Mouse (Mus musculus) pancreas, adult 10 weeks (tissue): ENCODE measurements around the gene Arhgap9. TPM values are rescaled to one million over a fixed set of nuclear protein-coding genes. Genes with fewer than 3 reads are reported as not detected.

ENCODE experiments used
- polyA plus RNA-seq: library from polyadenylated mRNA; stranded (reverse); fragments of 350-450 nt; fragmentation: Illumina TruSeq; extraction: RNeasy Lipid Tissue Mini Kit (QIAGEN cat#74804); gene quantifications from one replicate; pipeline ENCODE4 v1.2.3, GENCODE M21; 2015; ENCODE audit warnings: low read depth, low replicate concordance; ENCODE audit not compliant: insufficient read depth

Arhgap9 gene
- 3.8 TPM for polyA plus RNA-seq

GRCm38 (mm10) chr10:127321621-127322020 is at the start of gene Arhgap9:
Arhgap9 (plus strand) TSS chr10:127321964.

GRCm38 (mm10) chr10:127288800-127289572 is 32.8 kb upstream of the Arhgap9 start, which contains the start of gene Mbd6:
Mbd6 (minus strand) TSS chr10:127289018.

GRCm38 (mm10) chr10:127311476-127312355 is 10.0 kb upstream of the Arhgap9 start, which contains the start of gene Mars:
Mars (minus strand) TSS chr10:127311786.

GRCm38 (mm10) chr10:127341891-127342639 is 20.3 kb downstream of the Arhgap9 start, which contains the start of gene Gli1:
Gli1 (minus strand) TSS chr10:127341974.

GRCm38 (mm10) chr10:127353909-127354895 is 32.4 kb downstream of the Arhgap9 start, which contains the start of gene Inhbe:
Inhbe (minus strand) TSS chr10:127354411.

GRCm38 (mm10) chr10:127369834-127370820 is 48.4 kb downstream of the Arhgap9 start, which contains the start of gene Inhbc:
Inhbc (minus strand) TSS chr10:127370431.

Other genes starting within 250 kb of the Arhgap9 start
- 0.92 TPM for gene Agap2, start 246.7 kb upstream of the Arhgap9 start, polyA plus RNA-seq
- gene Os9, start 200.8 kb upstream of the Arhgap9 start, polyA plus RNA-seq, result 60.9 TPM
- gene B4galnt1, start 156.7 kb upstream of the Arhgap9 start, polyA plus RNA-seq, result 30.8 TPM
- gene Slc26a10, start 141.3 kb upstream of the Arhgap9 start, polyA plus RNA-seq, result 3.4 TPM
- 10.8 TPM for gene Arhgef25, start 131.9 kb upstream of the Arhgap9 start, polyA plus RNA-seq
- gene Dtx3, start 126.2 kb upstream of the Arhgap9 start, polyA plus RNA-seq, result 29.3 TPM
- gene Pip4k2c, start 110.4 kb upstream of the Arhgap9 start, polyA plus RNA-seq, result 8.2 TPM
- gene Kif5a, start 58.6 kb upstream of the Arhgap9 start, polyA plus RNA-seq, result 1.00 TPM
- gene Dctn2, start 55.6 kb upstream of the Arhgap9 start, polyA plus RNA-seq, result 36.2 TPM
- gene Mbd6, start 32.9 kb upstream of the Arhgap9 start, polyA plus RNA-seq, result 27.9 TPM
- 53.0 TPM for gene Mars, start 10.2 kb upstream of the Arhgap9 start, polyA plus RNA-seq
- 2.5 TPM for gene Gli1, start 20.0 kb downstream of the Arhgap9 start, polyA plus RNA-seq
- gene Inhbe, start 32.4 kb downstream of the Arhgap9 start, polyA plus RNA-seq, result not detected
- not detected for gene Inhbc, start 48.5 kb downstream of the Arhgap9 start, polyA plus RNA-seq
- 28.0 TPM for gene R3hdm2, start 58.4 kb downstream of the Arhgap9 start, polyA plus RNA-seq
- 1.1 TPM for gene Stac3, start 179.7 kb downstream of the Arhgap9 start, polyA plus RNA-seq
- gene Ndufa4l2, start 193.0 kb downstream of the Arhgap9 start, polyA plus RNA-seq, result 6.8 TPM
- gene Shmt2, start 200.5 kb downstream of the Arhgap9 start, polyA plus RNA-seq, result 42.1 TPM
- gene Nxph4, start 212.6 kb downstream of the Arhgap9 start, polyA plus RNA-seq, result not detected